Mouse (Mus musculus) CD8-positive naive resting alpha-beta T cell, adult 2 months (primary cell): ENCODE measurements around the gene Wdr4.

Experiments
- DNase-seq, 2 experiments: peaks; one replicate each; pipeline ENCODE4 v3.0.0; 2022; ENCODE audit warnings: low read depth in 2 of 2, low spot score in 2 of 2

Gene Wdr4

DNA sequence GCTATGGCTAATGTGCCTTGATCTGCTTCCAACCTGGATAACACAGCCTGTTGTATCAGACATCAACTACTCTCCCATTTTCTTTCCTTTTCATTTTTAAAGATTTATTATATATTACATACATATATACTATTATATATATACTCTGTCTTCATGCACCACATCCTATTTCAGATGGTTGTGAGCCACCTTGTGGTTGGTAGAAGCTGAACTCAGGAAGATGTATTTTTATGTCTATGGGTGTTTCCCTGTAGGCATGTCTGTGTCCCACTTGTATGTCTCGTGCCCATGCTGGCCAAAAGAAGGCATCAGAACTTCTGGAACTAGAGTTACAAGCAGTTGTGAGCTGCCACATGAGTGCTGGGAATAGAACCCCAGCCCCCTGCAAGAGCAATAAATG lies 71.3 kb downstream of the Wdr4 start:
- DNase-seq = no peak

DNA sequence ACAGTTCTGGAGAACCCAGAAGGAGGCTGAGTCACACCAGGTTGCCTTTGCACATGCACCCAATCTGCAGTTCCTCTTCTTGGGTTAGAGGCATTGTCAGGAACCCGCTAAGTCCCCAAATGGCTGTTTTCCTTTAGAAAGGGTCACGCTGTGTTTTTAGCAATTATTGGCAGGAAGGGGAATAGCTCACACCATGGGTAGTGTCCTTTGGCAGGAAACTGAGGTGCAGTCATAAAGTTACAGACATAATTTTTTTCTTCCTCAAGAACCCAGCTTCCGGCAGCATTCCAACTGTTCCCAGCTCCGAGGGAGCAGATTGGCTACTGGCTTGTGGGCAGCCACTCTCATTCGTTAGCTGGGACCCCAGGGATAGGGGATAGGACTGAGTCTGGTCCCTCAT lies 72.0 kb downstream of the Wdr4 start:
- no peak for DNase-seq

DNA sequence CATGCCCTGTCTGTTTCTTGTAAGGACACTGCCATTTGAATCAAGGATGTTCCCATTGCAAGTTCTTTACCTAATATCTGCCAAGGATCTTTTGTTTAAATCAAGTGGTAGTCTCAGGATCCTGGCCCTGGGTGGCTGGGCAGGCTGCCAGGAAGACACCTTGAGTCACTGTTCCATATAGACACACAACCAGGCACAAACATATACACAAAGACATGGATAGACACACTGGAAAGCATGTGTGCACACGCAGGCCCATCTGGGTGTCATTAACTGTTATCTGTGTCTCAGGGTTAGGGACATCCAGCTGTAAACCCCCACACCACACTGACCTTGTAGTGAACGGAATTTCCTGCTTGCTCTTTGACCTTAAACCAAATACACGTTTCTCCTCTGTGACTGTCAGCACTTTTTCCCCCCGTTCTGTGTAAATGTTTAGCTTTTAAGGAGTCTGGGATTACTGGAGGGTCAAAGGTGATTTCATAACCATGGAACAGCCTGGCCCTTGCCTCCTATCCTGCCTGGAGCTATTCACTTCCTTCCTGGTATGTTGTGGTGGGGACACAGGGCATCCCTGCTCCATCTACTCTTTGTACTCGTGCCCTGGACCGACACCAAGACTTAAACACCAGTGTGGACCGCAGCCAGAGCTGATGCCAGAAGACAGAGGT lies 74.6 kb downstream of the Wdr4 start:
- no peak for DNase-seq
